Mouse (Mus musculus) brain, adult 2 months (tissue): ENCODE measurements at regions not wholly inside any gene's neighbourhood (a gene's known extent, or its start where the extent isn't known, plus 50 kb on each side); places are given as distances from the start of the nearest gene placed in this dataset.

ENCODE experiments used
- DNase-seq: peaks from one replicate; pipeline ENCODE4 v3.0.0; 2011; ENCODE audit warnings: low read depth, low spot score

DNA sequence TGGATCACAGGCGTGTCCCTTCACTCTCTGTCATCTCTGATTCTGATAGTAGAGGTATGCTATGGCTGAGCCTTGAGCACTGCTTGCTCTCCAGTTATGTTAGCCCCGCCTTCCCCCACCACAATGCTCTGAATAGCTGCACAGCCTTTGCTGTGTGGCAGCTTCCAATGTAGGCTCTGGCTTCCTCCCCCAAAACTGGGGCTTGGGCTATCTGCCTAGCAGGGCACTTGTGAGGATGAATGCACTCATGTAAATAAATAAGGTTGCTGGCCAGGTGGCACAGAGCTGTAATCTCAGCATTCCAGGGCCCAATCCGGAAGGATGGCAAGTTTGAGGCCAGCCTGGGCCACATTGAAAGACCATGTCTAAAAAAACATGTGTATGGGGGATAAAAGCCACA lies 103.6 kb upstream of the Sdk1 start:
- no peak for DNase-seq

DNA sequence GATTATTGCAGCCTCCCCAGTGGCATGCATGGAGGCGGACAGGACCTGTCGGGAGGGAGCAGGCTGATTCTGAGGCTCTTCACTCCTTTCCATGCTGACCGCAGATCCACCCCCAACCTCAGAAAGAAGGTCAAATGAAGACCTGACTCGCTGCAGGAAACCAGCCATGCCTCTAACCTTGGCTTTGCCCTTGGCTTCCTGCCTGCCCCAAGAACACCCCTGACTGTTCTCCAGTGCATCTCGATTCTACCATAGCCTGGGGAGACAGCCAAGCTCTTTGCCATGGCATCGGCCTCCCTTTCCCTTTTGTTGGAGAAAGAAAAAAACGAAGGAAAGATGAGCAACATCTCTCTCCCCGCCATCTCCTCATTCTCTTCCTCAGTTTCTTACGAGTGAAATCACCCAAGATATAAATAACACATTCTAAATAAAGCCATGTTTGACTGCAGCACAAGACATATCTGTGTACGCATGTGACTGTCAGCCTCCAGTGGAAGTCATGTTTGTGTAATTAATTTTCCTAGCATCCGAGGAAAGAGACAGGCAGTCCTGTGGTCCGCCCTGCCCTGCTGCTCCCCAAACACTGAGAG lies 102.4 kb upstream of the Sdk1 start:
- peak; percentile 14 for DNase-seq

DNA sequence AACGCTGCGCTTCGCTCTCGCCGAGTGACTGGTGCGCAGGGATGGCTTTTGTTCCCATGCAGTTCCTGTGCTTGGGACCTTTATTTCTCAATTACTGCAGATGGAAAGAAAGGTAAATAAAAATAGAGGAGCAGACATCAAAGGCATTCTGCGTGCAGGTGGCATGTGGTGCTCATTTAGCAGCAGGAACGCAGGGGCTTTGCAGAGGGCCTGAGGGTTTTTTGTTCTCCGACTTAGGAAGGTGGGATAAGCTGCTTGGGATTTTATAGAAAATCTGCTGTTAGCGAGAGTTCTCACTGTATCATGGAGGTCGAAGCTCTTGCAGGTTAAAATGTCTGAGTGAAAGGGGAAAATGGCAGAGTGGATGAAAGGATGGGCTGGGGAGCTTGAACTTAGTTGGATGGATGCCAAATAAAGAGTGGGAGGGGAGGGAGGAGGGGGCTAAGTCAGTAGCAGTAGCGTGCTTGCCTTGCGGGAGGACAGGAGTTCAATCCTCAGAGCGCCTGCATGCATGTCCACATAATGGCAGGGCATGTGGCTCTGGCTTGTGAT lies 101.9 kb upstream of the Sdk1 start:
- DNase-seq: no peak

DNA sequence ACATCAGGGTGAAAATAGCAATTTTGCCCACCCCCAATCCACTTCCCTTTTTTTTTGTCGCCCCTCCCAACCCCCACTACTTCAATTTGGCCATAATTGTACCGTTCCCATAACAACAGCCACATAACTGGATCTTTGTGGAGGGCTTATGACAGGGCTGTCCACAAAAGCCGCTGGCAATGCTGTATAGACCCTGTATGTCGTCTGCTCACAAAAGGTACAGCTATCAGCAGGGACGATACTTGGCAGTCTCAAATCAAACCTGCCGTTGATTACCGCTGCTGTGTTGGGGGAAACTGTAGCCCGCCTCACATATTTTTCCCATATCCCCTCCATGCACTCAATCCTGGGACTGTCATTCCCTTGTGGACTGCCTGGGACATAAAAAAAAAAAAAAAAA lies 80.9 kb upstream of the Sdk1 start:
- DNase-seq: no peak

DNA sequence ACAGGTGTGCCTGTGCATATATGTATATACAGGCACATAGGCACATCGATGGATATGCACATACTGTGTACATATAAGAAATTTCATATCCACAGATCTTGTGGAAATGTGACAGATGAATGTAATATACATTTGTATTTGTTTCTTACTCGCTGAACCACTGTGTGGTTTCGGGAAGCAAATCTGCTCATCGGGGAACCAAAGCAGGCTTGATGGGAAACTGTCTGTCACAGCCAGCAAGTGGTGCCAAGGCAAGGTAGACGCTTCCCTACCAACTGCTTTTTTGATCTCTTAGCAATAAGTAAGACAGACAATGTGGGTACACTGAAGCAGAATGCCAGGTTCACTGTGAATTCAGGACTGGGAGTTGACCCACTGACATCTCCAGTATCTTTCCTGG lies 80.3 kb upstream of the Sdk1 start:
- DNase-seq: no peak

DNA sequence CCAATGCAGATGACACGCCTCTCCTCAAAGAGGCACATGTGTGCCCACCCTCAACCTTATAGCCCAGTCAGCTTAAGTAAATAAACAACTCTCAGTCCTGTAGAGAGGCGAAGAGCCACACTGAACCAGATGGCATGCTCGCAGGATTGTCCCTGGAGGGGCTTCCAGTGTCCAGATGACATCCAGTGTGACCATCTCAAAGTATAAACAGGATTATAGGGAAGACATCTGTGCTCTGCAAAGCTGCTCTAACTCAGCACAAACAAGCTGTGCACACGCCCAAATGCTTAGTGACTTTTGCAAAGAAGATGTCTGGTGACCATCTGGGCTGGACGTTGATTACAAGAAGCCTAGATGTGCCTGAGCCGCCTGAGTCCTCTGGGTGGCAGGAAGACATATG lies 58.8 kb upstream of the Sdk1 start:
- no peak for DNase-seq

DNA sequence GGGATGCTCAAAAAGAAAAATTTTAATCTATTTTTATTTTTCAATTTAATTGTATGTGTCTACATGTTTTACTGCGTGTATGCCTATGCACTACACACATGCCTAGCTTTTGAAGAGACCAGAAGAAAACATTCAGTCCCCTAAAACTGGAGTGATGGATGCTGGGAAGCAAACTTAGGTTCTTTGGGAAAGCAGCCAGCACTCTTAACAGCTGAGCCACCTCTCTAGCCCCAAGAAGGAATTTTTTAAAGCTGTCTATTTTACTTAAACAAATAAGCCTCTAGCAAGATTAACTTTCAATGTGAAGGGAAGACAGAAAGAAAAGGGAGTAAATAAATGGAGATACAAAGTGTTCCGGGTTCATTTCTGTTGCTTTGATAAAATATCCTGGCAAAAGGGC lies 52.3 kb upstream of the Sdk1 start:
- DNase-seq: no peak
